Mouse (Mus musculus): ENCODE results near the gene Lrmda.

DNA sequence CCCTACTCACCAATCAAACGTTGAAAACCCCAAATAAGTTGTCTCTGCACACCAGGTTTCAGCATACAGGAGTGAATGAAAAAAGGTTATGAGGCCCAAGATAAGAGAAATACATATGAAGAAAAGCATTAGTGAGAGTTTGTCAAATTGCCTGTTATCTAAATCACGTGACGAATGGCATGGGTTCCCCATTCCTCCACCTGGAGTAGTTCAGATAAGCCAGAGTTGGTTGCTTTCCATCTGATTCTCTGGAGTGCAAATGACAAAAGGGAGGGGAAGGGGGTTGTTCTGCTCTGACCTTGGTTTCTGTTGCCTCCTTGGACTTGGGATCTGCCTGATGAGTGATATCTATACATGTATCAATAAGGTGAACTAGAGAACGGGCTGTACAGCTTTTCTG, 723.8 kb downstream of the Lrmda start:
- no peak for TF ChIP-seq CTCF (IDR thresholded peaks at IDR 0.05; ENCODE audit: extremely low read depth, insufficient read length, insufficient replicate concordance, low read depth, low read length)
- TF ChIP-seq POLR2A (IDR thresholded peaks at IDR 0.05; ENCODE audit: low read depth, low read length), result no peak
